Mouse (Mus musculus): Measurements from ENCODE around the gene Plod1.

GRCm38 (mm10) chr4:147969337-147969736 lies 32.8 kb upstream of the Plod1 start:
- TF ChIP-seq ZC3H11A (IDR thresholded peaks at IDR 0.05; ENCODE audit: borderline replicate concordance, low read depth, low read length) (no peak), ZNF384 (IDR thresholded peaks at IDR 0.05; ENCODE audit: low read depth, low read length) (no peak), CHD2 (IDR thresholded peaks at IDR 0.05; ENCODE audit: low read depth, low read length) (no peak), MAFK (IDR thresholded peaks at IDR 0.05; ENCODE audit: insufficient read depth, low read depth, low read length) (no peak)
